In the genomic region with DNA sequence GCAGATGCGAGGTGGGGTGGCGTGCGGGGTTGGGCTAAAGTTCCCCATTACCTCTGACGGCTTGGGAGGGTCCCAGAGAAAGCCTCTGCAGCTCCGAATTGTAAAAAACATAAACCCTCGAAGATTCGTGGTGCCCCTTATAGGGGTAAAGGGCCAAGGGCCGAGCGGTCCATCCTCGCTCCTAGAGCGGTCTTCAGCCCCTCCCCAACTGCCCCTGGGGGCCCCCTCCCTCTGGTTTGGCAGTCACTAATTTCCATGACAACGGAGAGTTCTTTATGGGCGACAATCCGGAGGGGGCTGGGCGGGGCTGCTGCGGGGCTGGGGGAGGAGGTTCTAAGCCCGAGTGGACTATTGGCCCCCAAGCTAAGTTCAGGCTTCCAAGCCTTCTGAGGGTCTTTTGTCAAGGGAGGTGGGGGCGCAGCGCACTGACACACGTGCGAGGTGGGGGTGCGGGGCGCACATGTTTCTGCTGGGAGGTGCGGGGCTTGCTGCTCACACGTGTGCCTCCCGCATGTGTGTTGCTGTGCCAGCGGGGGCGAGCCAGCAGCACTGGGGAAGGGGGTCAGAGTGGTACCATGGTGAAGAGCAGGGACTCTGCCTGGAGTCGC, we compare ENCODE assay signal across 8 mouse cellular contexts. TPM values are rescaled to one million over a fixed set of nuclear protein-coding genes. Genes with fewer than 3 reads are reported as not detected.
DNase-seq lines count a peak whose midpoint lies in the region; ATAC-seq and TF ChIP-seq lines count a peak whose summit lies in the region.

No protein-coding gene starts in this region.

- no peaks in the 10 kb centered on the region for H3K9me3 ChIP-seq in neural tube, embryonic 13.5 days

- no peaks in the 10 kb centered on the region for H3K27me3 ChIP-seq in testis, adult 2 months (ENCODE audit: control insufficient read depth, insufficient read depth, low read length)
- peaks cover 21% of the 10 kb centered on the region for H3K27me3 ChIP-seq in neural tube, embryonic 13.5 days

- peak; percentile 9 for DNase-seq in CD4-positive, CD25-positive, alpha-beta regulatory T cell, adult 2 months (ENCODE audit: low read depth, low spot score)
- no peak for DNase-seq in testis, postnatal 10 days (ENCODE audit: low spot score)
- DNase-seq in left cerebral cortex, postnatal 14 days (ENCODE audit: low spot score in 2 of 2) = peak; percentile 64 to 80
- DNase-seq in spleen, adult 12 weeks (ENCODE audit: low spot score) = no peak
- no peak for DNase-seq in urinary bladder, postnatal 25 days (ENCODE audit: low spot score)

- peak overlapping the region; percentile 86 for H3K4me3 ChIP-seq in testis, adult 2 months (ENCODE audit: control insufficient read depth, low read depth, low read length)
- peak overlapping the region; percentile 47 for H3K4me3 ChIP-seq in neural tube, embryonic 13.5 days

- H3K36me3 ChIP-seq in testis, adult 2 months (ENCODE audit: control insufficient read depth, insufficient read depth, low read length) = no peaks in the 10 kb centered on the region
- no peaks in the 10 kb centered on the region for H3K36me3 ChIP-seq in neural tube, embryonic 13.5 days

- no peak overlapping the region for H3K27ac ChIP-seq in testis, adult 2 months (ENCODE audit: control insufficient read depth, insufficient read depth, low read depth, low read length)
- H3K27ac ChIP-seq in neural tube, embryonic 13.5 days (replicated peaks) = no peak overlapping the region

- no peak for TF ChIP-seq POLR2A in testis, adult 2 months (IDR thresholded peaks at IDR 0.05; ENCODE audit: control insufficient read depth, low read depth, low read length)

- peak overlapping the region; percentile 70 for H3K9ac ChIP-seq in neural tube, embryonic 13.5 days

- intact Hi-C loops in left cerebral cortex, postnatal 14 days (cut with DNase I) = no loop called here

- H3K4me1 ChIP-seq in testis, adult 2 months (ENCODE audit: control insufficient read depth, insufficient read depth, low read length) = peaks cover 13% of the 10 kb centered on the region
- peaks cover 28% of the 10 kb centered on the region for H3K4me1 ChIP-seq in neural tube, embryonic 13.5 days (replicated peaks)

- ATAC-seq in CD4-positive, CD25-positive, alpha-beta regulatory T cell, adult 4 months = no peak
- ATAC-seq in neural tube, embryonic 13.5 days (ENCODE audit: low read depth) = peak; percentile 55

- H3K4me2 ChIP-seq in neural tube, embryonic 13.5 days = peak overlapping the region; percentile 82

- TF ChIP-seq CTCF in testis, adult 2 months (IDR thresholded peaks at IDR 0.05; ENCODE audit: control insufficient read depth, insufficient read depth, insufficient replicate concordance, low read depth, low read length) = no peak

- WGBS in neural tube, embryonic 13.5 days = under 1% methylated on average over 29 of the region's 29 CpGs

RNA-seq across cellular contexts. Expression of a gene that starts 0.8 kb away (rescaled TPM):
- not detected for polyA plus RNA-seq in CD4-positive, CD25-positive, alpha-beta regulatory T cell, adult 4 months (2017; shearing (Covaris generic))
- 6.5 and 6.6 TPM in 2 replicates for polyA plus RNA-seq in testis, adult 2 months (2012; rRNA removed)
- 100 to 1,000 TPM; 382 to 398 TPM for total RNA-seq in left cerebral cortex, postnatal 14 days (2021)
- 11.4 and 12.8 TPM in 2 replicates for polyA plus RNA-seq in neural tube, embryonic 13.5 days (2015; fragmentation: Nextera tagmentation; extraction: Ambion mirVana)

RNA-seq across cellular contexts. Expression of a gene that starts 8.1 kb away (rescaled TPM):
- polyA plus RNA-seq in CD4-positive, CD25-positive, alpha-beta regulatory T cell, adult 4 months (2017; shearing (Covaris generic)) = not detected
- polyA plus RNA-seq in testis, adult 2 months (2012; rRNA removed) = 360 and 372 TPM in 2 replicates
- not detected for total RNA-seq in left cerebral cortex, postnatal 14 days (2021)
- polyA plus RNA-seq in neural tube, embryonic 13.5 days (2015; fragmentation: Nextera tagmentation; extraction: Ambion mirVana) = not detected in 2 replicates

RNA-seq across cellular contexts. Expression of a gene that starts 13.6 kb away (rescaled TPM):
- polyA plus RNA-seq in CD4-positive, CD25-positive, alpha-beta regulatory T cell, adult 4 months (2017; shearing (Covaris generic)) = 1 to 10 TPM; 2.4 to 5.1 TPM
- 3.4 and 4.1 TPM in 2 replicates for polyA plus RNA-seq in testis, adult 2 months (2012; rRNA removed)
- 10 to 100 TPM in 1 of 2 experiments, 1 to 10 TPM in 1; 9.3 to 12.0 TPM for total RNA-seq in left cerebral cortex, postnatal 14 days (2021)
- 6.7 and 8.7 TPM in 2 replicates for polyA plus RNA-seq in neural tube, embryonic 13.5 days (2015; fragmentation: Nextera tagmentation; extraction: Ambion mirVana)

RNA-seq across cellular contexts. Expression of a gene that starts 29.6 kb away (rescaled TPM):
- polyA plus RNA-seq in CD4-positive, CD25-positive, alpha-beta regulatory T cell, adult 4 months (2017; shearing (Covaris generic)) = not detected
- polyA plus RNA-seq in testis, adult 2 months (2012; rRNA removed) = 4.3 and 4.6 TPM in 2 replicates
- total RNA-seq in left cerebral cortex, postnatal 14 days (2021) = 1 to 10 TPM; 1.2 to 1.7 TPM
- 2.9 and 3.4 TPM in 2 replicates for polyA plus RNA-seq in neural tube, embryonic 13.5 days (2015; fragmentation: Nextera tagmentation; extraction: Ambion mirVana)

RNA-seq across cellular contexts. Expression of a gene that starts 39.0 kb away (rescaled TPM):
- polyA plus RNA-seq in CD4-positive, CD25-positive, alpha-beta regulatory T cell, adult 4 months (2017; shearing (Covaris generic)) = 100 to 1,000 TPM; 184 to 299 TPM
- 2.0 and 3.5 TPM in 2 replicates for polyA plus RNA-seq in testis, adult 2 months (2012; rRNA removed)
- total RNA-seq in left cerebral cortex, postnatal 14 days (2021) = 1 to 10 TPM; 3.6 to 4.2 TPM
- polyA plus RNA-seq in neural tube, embryonic 13.5 days (2015; fragmentation: Nextera tagmentation; extraction: Ambion mirVana) = 7.6 and 9.3 TPM in 2 replicates

Comparison
In these comparisons a context has a peak if more than half of its experiments do, and no peak if none do; other contexts are left out.
1. DNase-seq: peak in CD4-positive, CD25-positive, alpha-beta regulatory T cell, adult 2 months (single experiment) and left cerebral cortex, postnatal 14 days (2 of 2); none in testis, postnatal 10 days (single experiment), spleen, adult 12 weeks (single experiment) and urinary bladder, postnatal 25 days (single experiment).
2. RNA of a gene that starts 8.1 kb away (polyA plus RNA-seq): 360 to 372 TPM in testis, adult 2 months; not detected in CD4-positive, CD25-positive, alpha-beta regulatory T cell, adult 4 months and not detected in neural tube, embryonic 13.5 days; every median in the first group is over 100 times any median in the second.